Mouse (Mus musculus) kidney, embryonic 16.5 days (tissue): ENCODE results near the gene Etv3. TPM values are rescaled to one million over a fixed set of nuclear protein-coding genes. Genes with fewer than 3 reads are reported as not detected.

Experiments used
- ATAC-seq: fragments of 200-750 bp; cut with Nextera tagmentation; 2 replicates; pipeline ENCODE4 v1.8.0; 2017; ENCODE audit warnings: moderate TSS enrichment; ENCODE audit not compliant: low FRiP score, low TSS enrichment
- H3K27ac ChIP-seq: fragments of 300-500 bp; sonication (generic); 2 replicates; pipeline ENCODE4 v1.5.1; 2014; ENCODE audit warnings: low read length
- H3K27me3 ChIP-seq: fragments of 300-500 bp; sonication (generic); 2 replicates; pipeline ENCODE4 v1.6.1; 2014; ENCODE audit warnings: low read length, control low read depth, mixed read lengths; ENCODE audit not compliant: insufficient read depth
- H3K36me3 ChIP-seq: fragments of 300-500 bp; sonication (generic); 2 replicates; pipeline ENCODE4 v1.6.1; 2014; ENCODE audit warnings: low read length, control low read depth, mixed read lengths; ENCODE audit not compliant: insufficient read depth
- H3K4me1 ChIP-seq: fragments of 300-500 bp; sonication (generic); 2 replicates; pipeline ENCODE4 v1.6.1; 2014; ENCODE audit warnings: low read length, control low read depth, mixed read lengths; ENCODE audit not compliant: insufficient read depth
- H3K4me2 ChIP-seq: fragments of 300-500 bp; sonication (generic); replicated peaks from 2 replicates; pipeline ENCODE4 v1.6.1; 2014; ENCODE audit warnings: low read depth, low read length
- H3K4me3 ChIP-seq: fragments of 300-500 bp; sonication (generic); 2 replicates; pipeline ENCODE4 v1.5.1; 2014; ENCODE audit warnings: mild to moderate bottlenecking, low read length
- H3K9ac ChIP-seq: fragments of 300-500 bp; sonication (generic); replicated peaks from 2 replicates; pipeline ENCODE4 v1.6.1; 2014; ENCODE audit warnings: low read length
- H3K9me3 ChIP-seq: fragments of 300-500 bp; sonication (generic); 2 replicates; pipeline ENCODE4 v1.6.1; 2016; ENCODE audit warnings: low read length, control low read depth
- WGBS: fragments of 180-500 bp; shearing (Covaris S2); extraction: QIAGEN DNeasy Blood & Tissue Kit; methylation state at CpG from one replicate; pipeline ENCODE4 v1.1.7; 2014; 5-methylcytosine and 5-hydroxymethylcytosine counted together
- polyA plus RNA-seq: library from polyadenylated mRNA; unstranded; fragments of >200 nt; fragmentation: Nextera tagmentation; extraction: Ambion mirVana; gene quantifications from 2 replicates; pipeline ENCODE4 v1.2.1, GENCODE M21; 2015

Gene Etv3
- polyA plus RNA-seq, 1 experiment from 2014 or later, result 14.4 TPM

- Histone ChIP-seq H3K27ac (no peak overlapping the region), H3K9me3 (no peaks in the 10 kb centered on the region), H3K4me1 (peaks cover 6% of the 10 kb centered on the region), H3K36me3 (no peaks in the 10 kb centered on the region), H3K4me3 (no peak overlapping the region), H3K9ac (0 out of 2 replicates have a peak overlapping the region, but pooled peaks have one; percentile 8), H3K27me3 (no peaks in the 10 kb centered on the region), H3K4me2 (no peak overlapping the region)
- 56% methylated on average over 13 of the region's 13 CpGs for WGBS
- ATAC-seq, result no peak
These were observed 9.6 kb upstream of the Etv3 start for GRCm38 (mm10) chr3:87515567-87516081.

GRCm38 (mm10) chr3:87518425-87518824 is 6.8 kb upstream of the Etv3 start:
- peaks cover 6% of the 10 kb centered on the region for H3K4me1 ChIP-seq
- no peak overlapping the region for H3K4me3 ChIP-seq
- no peak overlapping the region for H3K27ac ChIP-seq
- H3K9me3 ChIP-seq, result no peaks in the 10 kb centered on the region
- no peaks in the 10 kb centered on the region for H3K36me3 ChIP-seq
- no peaks in the 10 kb centered on the region for H3K27me3 ChIP-seq
- no peak for ATAC-seq
- H3K9ac ChIP-seq, result no peak overlapping the region
- no peak overlapping the region for H3K4me2 ChIP-seq

- no peaks in the 10 kb centered on the region for H3K36me3 ChIP-seq
- no peak overlapping the region for H3K4me2 ChIP-seq
- WGBS, result 77% methylated on average over 4 of the region's 4 CpGs
- no peak overlapping the region for H3K9ac ChIP-seq
- H3K9me3 ChIP-seq, result no peaks in the 10 kb centered on the region
- no peak overlapping the region for H3K27ac ChIP-seq
- peaks cover 3% of the 10 kb centered on the region; the same call in 1 of the 2 replicates for H3K4me1 ChIP-seq
- no peak for ATAC-seq
- H3K27me3 ChIP-seq, result no peaks in the 10 kb centered on the region
- H3K4me3 ChIP-seq, result no peak overlapping the region
These were observed 4.1 kb upstream of the Etv3 start for GRCm38 (mm10) chr3:87521126-87521525.

GRCm38 (mm10) chr3:87521833-87522232 is 3.4 kb upstream of the Etv3 start:
- peaks cover 10% of the 10 kb centered on the region for H3K4me1 ChIP-seq
- H3K9ac ChIP-seq, result no peak overlapping the region
- H3K4me3 ChIP-seq, result no peak overlapping the region
- no peak overlapping the region for H3K4me2 ChIP-seq
- no peaks in the 10 kb centered on the region for H3K27me3 ChIP-seq
- H3K36me3 ChIP-seq, result no peaks in the 10 kb centered on the region
- ATAC-seq, result no peak
- 53% methylated on average over 1 of the region's 1 CpGs for WGBS
- no peak overlapping the region for H3K27ac ChIP-seq
- no peaks in the 10 kb centered on the region for H3K9me3 ChIP-seq

- H3K27ac ChIP-seq, result no peak overlapping the region
- H3K36me3 ChIP-seq, result peaks cover 7% of the 10 kb centered on the region
- H3K4me3 ChIP-seq, result no peak overlapping the region
- no peaks in the 10 kb centered on the region for H3K27me3 ChIP-seq
- ATAC-seq, result no peak
- H3K4me1 ChIP-seq, result peaks cover 13% of the 10 kb centered on the region
- no peak overlapping the region for H3K4me2 ChIP-seq
- WGBS, result 94% methylated on average over 9 of the region's 9 CpGs
- no peaks in the 10 kb centered on the region for H3K9me3 ChIP-seq
- no peak overlapping the region for H3K9ac ChIP-seq
These were observed 1.5 kb upstream of the Etv3 start for GRCm38 (mm10) chr3:87523701-87524100.

GRCm38 (mm10) chr3:87525837-87526570 is 797 bp downstream of the Etv3 start:
- no peaks in the 10 kb centered on the region for H3K9me3 ChIP-seq
- H3K4me2 ChIP-seq, result peak overlapping the region; percentile 78
- H3K4me3 ChIP-seq, result peak overlapping the region; percentile 97
- 2% methylated on average over 27 of the region's 27 CpGs for WGBS
- H3K4me1 ChIP-seq, result peaks cover 13% of the 10 kb centered on the region
- H3K27ac ChIP-seq, result peak overlapping the region; percentile 85
- peak; percentile 76 for ATAC-seq
- H3K9ac ChIP-seq, result peak overlapping the region; percentile 98
- H3K27me3 ChIP-seq, result no peaks in the 10 kb centered on the region
- H3K36me3 ChIP-seq, result peaks cover 27% of the 10 kb centered on the region

- 90% methylated on average over 12 of the region's 12 CpGs for WGBS
- Histone ChIP-seq H3K9ac (no peak overlapping the region), H3K4me3 (no peak overlapping the region), H3K9me3 (no peaks in the 10 kb centered on the region), H3K27ac (no peak overlapping the region), H3K27me3 (no peaks in the 10 kb centered on the region), H3K36me3 (peaks cover 35% of the 10 kb centered on the region), H3K4me1 (peaks cover 13% of the 10 kb centered on the region), H3K4me2 (no peak overlapping the region)
- no peak for ATAC-seq
These were observed 1.9 kb downstream of the Etv3 start for GRCm38 (mm10) chr3:87527139-87527538.

- H3K4me2 ChIP-seq, result no peak overlapping the region
- H3K36me3 ChIP-seq, result peaks cover 44% of the 10 kb centered on the region
- 86% methylated on average over 7 of the region's 8 CpGs for WGBS
- no peak overlapping the region for H3K9ac ChIP-seq
- no peak overlapping the region for H3K27ac ChIP-seq
- ATAC-seq, result no peak
- H3K9me3 ChIP-seq, result no peaks in the 10 kb centered on the region
- H3K27me3 ChIP-seq, result no peaks in the 10 kb centered on the region
- H3K4me1 ChIP-seq, result peaks cover 13% of the 10 kb centered on the region
- H3K4me3 ChIP-seq, result no peak overlapping the region
These were observed 2.8 kb downstream of the Etv3 start for GRCm38 (mm10) chr3:87528021-87528420.

- no peak overlapping the region for H3K9ac ChIP-seq
- no peak overlapping the region for H3K4me3 ChIP-seq
- H3K4me2 ChIP-seq, result no peak overlapping the region
- peaks cover 46% of the 10 kb centered on the region for H3K36me3 ChIP-seq
- no peaks in the 10 kb centered on the region for H3K9me3 ChIP-seq
- no peak overlapping the region for H3K27ac ChIP-seq
- 86% methylated on average over 8 of the region's 8 CpGs for WGBS
- H3K27me3 ChIP-seq, result no peaks in the 10 kb centered on the region
- ATAC-seq, result no peak
- H3K4me1 ChIP-seq, result peaks cover 13% of the 10 kb centered on the region
These were observed 3.6 kb downstream of the Etv3 start for GRCm38 (mm10) chr3:87528841-87529240.

GRCm38 (mm10) chr3:87529568-87529967 is 4.4 kb downstream of the Etv3 start:
- peaks cover 13% of the 10 kb centered on the region for H3K4me1 ChIP-seq
- H3K4me2 ChIP-seq, result no peak overlapping the region
- no peak overlapping the region for H3K4me3 ChIP-seq
- ATAC-seq, result no peak
- H3K9me3 ChIP-seq, result no peaks in the 10 kb centered on the region
- no peak overlapping the region for H3K9ac ChIP-seq
- H3K36me3 ChIP-seq, result peaks cover 51% of the 10 kb centered on the region
- no peak overlapping the region for H3K27ac ChIP-seq
- WGBS, result 92% methylated on average over 11 of the region's 11 CpGs
- H3K27me3 ChIP-seq, result no peaks in the 10 kb centered on the region
